Mouse (Mus musculus) kidney, embryonic 14.5 days (tissue): ENCODE results near the gene Ovca2. TPM values are rescaled to one million over a fixed set of nuclear protein-coding genes. Genes with fewer than 3 reads are reported as not detected.

Source experiments
- ATAC-seq: fragments of 200-750 bp; cut with Nextera tagmentation; 2 replicates; pipeline ENCODE4 v1.8.0; 2017; ENCODE audit warnings: moderate number of reproducible peaks, mild to moderate bottlenecking, moderate TSS enrichment, moderate library complexity; ENCODE audit not compliant: low FRiP score, low TSS enrichment
- H3K27ac ChIP-seq: fragments of 300-500 bp; sonication (generic); 2 replicates; pipeline ENCODE4 v1.5.1; 2014; ENCODE audit warnings: low read depth, mild to moderate bottlenecking, low read length, moderate library complexity, mixed read lengths
- H3K27me3 ChIP-seq: fragments of 300-500 bp; sonication (generic); 2 replicates; pipeline ENCODE4 v1.6.1; 2014; ENCODE audit warnings: mild to moderate bottlenecking, low read length; ENCODE audit not compliant: control insufficient read depth, insufficient read depth
- H3K36me3 ChIP-seq: fragments of 300-500 bp; sonication (generic); 2 replicates; pipeline ENCODE4 v1.6.1; 2014; ENCODE audit warnings: low read length, mixed read lengths; ENCODE audit not compliant: control insufficient read depth, insufficient read depth
- H3K4me1 ChIP-seq: fragments of 300-500 bp; sonication (generic); 2 replicates; pipeline ENCODE4 v1.6.1; 2014; ENCODE audit warnings: low read length, mixed read lengths; ENCODE audit not compliant: control insufficient read depth, insufficient read depth
- H3K4me2 ChIP-seq: fragments of 300-500 bp; sonication (generic); replicated peaks from 2 replicates; pipeline ENCODE4 v1.6.1; 2014; ENCODE audit warnings: low read depth, mild to moderate bottlenecking, low read length
- H3K4me3 ChIP-seq: fragments of 300-500 bp; sonication (generic); 2 replicates; pipeline ENCODE4 v1.5.1; 2014; ENCODE audit warnings: mild to moderate bottlenecking, low read length
- H3K9ac ChIP-seq: fragments of 300-500 bp; sonication (generic); 2 replicates; pipeline ENCODE4 v1.6.1; 2014; ENCODE audit warnings: low read depth, mild to moderate bottlenecking, low read length, moderate library complexity
- H3K9me3 ChIP-seq: fragments of 300-500 bp; sonication (generic); 2 replicates; pipeline ENCODE4 v1.6.1; 2016; ENCODE audit warnings: low read length; ENCODE audit not compliant: control insufficient read depth
- WGBS: fragments of 180-500 bp; shearing (Covaris S2); extraction: QIAGEN DNeasy Blood & Tissue Kit; methylation state at CpG from one replicate; pipeline ENCODE4 v1.1.7; 2014; 5-methylcytosine and 5-hydroxymethylcytosine counted together
- polyA plus RNA-seq: library from polyadenylated mRNA; unstranded; fragments of >200 nt; fragmentation: Nextera tagmentation; extraction: Ambion mirVana; gene quantifications from 2 replicates; pipeline ENCODE4 v1.2.1, GENCODE M21; 2014

The Ovca2 gene
- polyA plus RNA-seq, 1 experiment from 2014 or later = 33.3 TPM

- Histone ChIP-seq H3K9me3 (no peaks in the 10 kb centered on the region), H3K4me3 (no peak overlapping the region), H3K9ac (no peak overlapping the region), H3K4me1 (0 out of 2 replicates have a peak, but pooled peaks cover 6% of the 10 kb centered on the region), H3K27ac (no peak overlapping the region), H3K4me2 (no peak overlapping the region), H3K36me3 (no peaks in the 10 kb centered on the region), H3K27me3 (peaks cover 15% of the 10 kb centered on the region)
- 87% methylated on average over 12 of the region's 12 CpGs for WGBS
- ATAC-seq = no peak
Observed at GRCm38 (mm10) chr11:75200935-75201334, 22.3 kb upstream of the Ovca2 start.

- no peak overlapping the region for H3K4me2 ChIP-seq
Observed at GRCm38 (mm10) chr11:75199951-75200350, 21.3 kb upstream of the Ovca2 start.

GRCm38 (mm10) chr11:75198792-75199191 is 20.2 kb upstream of the Ovca2 start:
- Histone ChIP-seq H3K27ac (no peak overlapping the region), H3K4me3 (no peak overlapping the region), H3K4me1 (peaks cover 19% of the 10 kb centered on the region), H3K9ac (no peak overlapping the region), H3K9me3 (no peaks in the 10 kb centered on the region), H3K36me3 (no peaks in the 10 kb centered on the region), H3K27me3 (peaks cover 36% of the 10 kb centered on the region), H3K4me2 (no peak overlapping the region)
- 51% methylated on average over 4 of the region's 4 CpGs for WGBS
- ATAC-seq = no peak

More at GRCm38 (mm10) chr11:75199951-75200350, 21.3 kb upstream of the Ovca2 start:
- H3K36me3 ChIP-seq = no peaks in the 10 kb centered on the region
- no peak overlapping the region for H3K9ac ChIP-seq
- no peak for ATAC-seq
- H3K27me3 ChIP-seq = peaks cover 25% of the 10 kb centered on the region
- H3K4me1 ChIP-seq = peaks cover 9% of the 10 kb centered on the region
- WGBS = 81% methylated on average over 5 of the region's 5 CpGs
- H3K4me3 ChIP-seq = no peak overlapping the region
- no peak overlapping the region for H3K27ac ChIP-seq
- no peaks in the 10 kb centered on the region for H3K9me3 ChIP-seq

- no peaks in the 10 kb centered on the region for H3K9me3 ChIP-seq
- WGBS = 36% methylated on average over 7 of the region's 7 CpGs
- no peaks in the 10 kb centered on the region for H3K36me3 ChIP-seq
- peaks cover 45% of the 10 kb centered on the region for H3K27me3 ChIP-seq
- H3K4me1 ChIP-seq = peaks cover 26% of the 10 kb centered on the region
- no peak overlapping the region for H3K4me3 ChIP-seq
- H3K27ac ChIP-seq = no peak overlapping the region
- no peak for ATAC-seq
- H3K9ac ChIP-seq = no peak overlapping the region
- H3K4me2 ChIP-seq = no peak overlapping the region
Observed at GRCm38 (mm10) chr11:75197956-75198355, 19.3 kb upstream of the Ovca2 start.

- 57% methylated on average over 6 of the region's 6 CpGs for WGBS
- H3K4me2 ChIP-seq = no peak overlapping the region
- H3K36me3 ChIP-seq = no peaks in the 10 kb centered on the region
- peaks cover 46% of the 10 kb centered on the region for H3K27me3 ChIP-seq
- no peak for ATAC-seq
- H3K27ac ChIP-seq = no peak overlapping the region
- peaks cover 20% of the 10 kb centered on the region for H3K4me1 ChIP-seq
- no peak overlapping the region for H3K4me3 ChIP-seq
- H3K9me3 ChIP-seq = no peaks in the 10 kb centered on the region
- H3K9ac ChIP-seq = no peak overlapping the region
Observed at GRCm38 (mm10) chr11:75196131-75196530, 17.5 kb upstream of the Ovca2 start.

DNA sequence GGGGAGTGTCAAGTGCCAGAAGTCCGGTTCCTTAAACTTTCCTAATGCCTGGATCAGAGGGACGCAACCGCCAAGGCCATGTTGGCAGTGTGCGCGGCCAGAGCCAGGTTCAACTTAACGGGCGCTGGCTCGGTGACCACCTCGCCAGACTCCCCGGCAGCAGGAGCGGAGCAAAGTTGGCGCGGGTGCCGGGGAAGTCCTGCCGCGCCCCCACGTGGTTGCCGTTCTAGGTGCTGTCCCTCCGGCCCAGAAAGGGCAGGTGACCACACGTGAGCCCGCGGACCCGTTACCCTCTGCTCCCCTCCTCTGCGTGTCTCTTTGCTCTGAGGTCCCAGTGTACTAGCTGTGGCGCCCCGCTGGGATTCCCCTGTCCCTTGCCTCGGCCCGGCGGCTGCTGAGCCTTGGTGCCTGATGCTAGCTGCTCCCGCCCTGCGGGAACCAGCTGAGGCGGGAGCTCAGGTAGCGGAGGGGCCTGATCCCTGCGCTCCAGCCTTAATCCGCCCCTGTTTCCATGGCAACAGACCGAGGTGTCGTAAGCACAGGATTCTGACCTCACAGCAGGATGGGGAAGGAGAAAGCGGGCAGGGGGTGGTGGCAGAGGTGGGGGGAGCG is 16.3 kb upstream of the Ovca2 start:
- peak overlapping the region; percentile 59; the same call in 1 of the 2 replicates for H3K9ac ChIP-seq
- H3K36me3 ChIP-seq = no peaks in the 10 kb centered on the region
- peaks cover 46% of the 10 kb centered on the region for H3K27me3 ChIP-seq
- peak overlapping the region; percentile 87 for H3K4me2 ChIP-seq
- no peak overlapping the region for H3K27ac ChIP-seq
- peak; percentile 8; the same call in 1 of the 2 replicates for ATAC-seq
- 1% methylated on average over 39 of the region's 39 CpGs for WGBS
- H3K4me3 ChIP-seq = peak overlapping the region; percentile 55
- no peaks in the 10 kb centered on the region for H3K9me3 ChIP-seq
- peaks cover 20% of the 10 kb centered on the region for H3K4me1 ChIP-seq

DNA sequence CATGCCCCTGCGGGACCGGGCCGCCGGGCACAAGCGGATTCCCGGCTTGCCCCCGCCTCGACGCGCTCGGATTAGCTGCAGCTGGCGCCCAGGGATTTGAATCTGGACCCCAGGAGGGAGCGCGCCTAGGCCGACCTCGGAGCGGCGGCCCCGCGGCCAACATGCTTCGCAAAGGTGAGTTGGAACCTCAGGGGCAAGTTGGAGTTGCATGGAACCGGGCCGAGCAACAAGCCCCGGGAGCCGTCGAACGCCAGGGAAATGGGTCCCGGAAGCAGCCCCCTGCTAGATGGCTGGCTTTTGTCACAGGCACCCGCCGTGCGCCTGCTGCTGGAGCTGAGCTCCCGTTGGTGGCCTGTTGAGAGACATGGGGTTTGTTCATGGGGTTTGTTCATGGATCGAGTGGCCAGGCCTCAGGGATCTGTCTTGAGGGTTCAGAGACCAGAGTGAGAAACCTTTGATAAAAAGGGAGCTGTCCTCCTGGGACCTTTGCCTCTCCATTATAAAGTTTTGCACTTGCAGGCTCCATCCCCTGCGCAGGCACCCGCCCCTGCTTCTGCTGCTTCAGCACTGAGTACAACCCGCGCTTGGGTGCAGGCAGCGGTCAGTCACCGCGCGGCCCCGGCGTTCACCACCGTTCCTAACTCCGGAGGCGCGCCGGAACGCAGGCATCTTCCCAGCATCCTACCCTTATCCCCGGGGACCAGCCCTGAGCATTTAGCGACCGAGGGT is 15.7 kb upstream of the Ovca2 start:
- Histone ChIP-seq H3K4me2 (peak overlapping the region; percentile 87), H3K36me3 (no peaks in the 10 kb centered on the region), H3K4me1 (peaks cover 25% of the 10 kb centered on the region), H3K9ac (peak overlapping the region; percentile 59), H3K27ac (no peak overlapping the region), H3K9me3 (no peaks in the 10 kb centered on the region), H3K27me3 (peaks cover 46% of the 10 kb centered on the region), H3K4me3 (peak overlapping the region; percentile 55)
- WGBS = under 1% methylated on average over 52 of the region's 52 CpGs
- no peak; the same call in 1 of the 2 replicates for ATAC-seq

DNA sequence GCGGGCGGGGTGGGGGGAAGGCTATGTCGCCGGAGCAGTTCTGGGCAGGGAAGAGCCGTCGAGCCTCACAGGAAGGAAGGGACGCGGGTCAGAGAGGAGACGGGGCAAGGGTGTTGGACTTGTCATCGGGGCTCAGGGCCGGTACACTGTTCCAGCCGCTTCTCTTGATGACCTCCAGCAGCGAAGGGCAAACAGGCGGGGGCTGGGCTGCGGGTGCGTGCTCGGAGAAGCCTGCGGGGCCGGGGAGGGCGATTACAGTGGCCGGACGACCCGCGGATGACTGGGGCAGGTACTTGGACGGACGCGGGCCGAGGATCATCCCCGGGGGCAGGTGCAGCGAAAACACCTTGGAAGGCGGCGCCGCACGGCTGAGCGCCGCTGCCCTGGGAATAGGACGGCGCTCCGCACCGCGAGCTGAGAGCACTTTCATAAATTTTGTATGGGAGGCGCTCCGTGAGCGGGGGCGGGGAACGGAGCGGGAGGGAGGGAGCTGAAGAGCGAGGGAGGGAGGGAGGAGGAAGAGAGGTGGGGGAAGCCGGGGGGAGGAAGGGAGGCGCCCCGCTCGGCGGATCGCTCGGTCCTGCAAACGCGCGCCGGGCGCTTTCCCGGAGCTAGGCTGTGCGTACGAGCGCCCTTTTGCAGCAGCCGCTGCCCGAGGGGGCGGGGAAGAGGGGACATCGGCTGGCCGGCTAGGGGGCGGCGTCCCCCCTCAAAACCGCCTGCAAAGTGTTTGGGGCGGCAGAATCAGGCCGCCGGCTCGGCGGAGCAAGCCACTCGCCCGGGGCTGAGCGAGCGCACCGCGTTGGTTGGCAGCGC is 14.8 kb upstream of the Ovca2 start, which contains the start of gene Rtn4rl1:
TSS of gene Rtn4rl1 (plus strand) at position 528 of the 816 bp plus-strand sequence.
- Histone ChIP-seq H3K4me2 (peak within 1 kb of the TSS; percentile 87), H3K36me3 (no peaks in the 10 kb centered on the region), H3K27me3 (peaks cover 46% of the 10 kb centered on the region), H3K9me3 (no peaks in the 10 kb centered on the region), H3K4me1 (peaks cover 27% of the 10 kb centered on the region), H3K9ac (peak within 1 kb of the TSS; percentile 59), H3K27ac (no peak within 1 kb of the TSS), H3K4me3 (peak within 1 kb of the TSS; percentile 55)
- under 1% methylated on average over 81 of the region's 84 CpGs for WGBS
- ATAC-seq = peak; percentile 19; the same call in 1 of the 2 replicates
